Mouse (Mus musculus) hematopoietic stem cell, adult 5-6 weeks (primary cell): ENCODE data around the gene Pxdc1. TPM values are rescaled to one million over a fixed set of nuclear protein-coding genes. Genes with fewer than 3 reads are reported as not detected.

ENCODE experiments used
- ATAC-seq, 2 experiments: fragments of 125-278 bp in 1 of 2; replicated peaks in 1 of 2; 2 replicates each; pipeline ENCODE4 v1.8.0; 2016 to 2017; ENCODE audit warnings: inconsistent platforms in 2 of 2, mild to moderate bottlenecking in 2 of 2, moderate number of reproducible peaks in 2 of 2, low read depth in 1 of 2, moderate TSS enrichment in 1 of 2; ENCODE audit not compliant: low FRiP score in 2 of 2, poor library complexity in 2 of 2, severe bottlenecking in 2 of 2, insufficient read depth in 1 of 2, low TSS enrichment in 1 of 2
- total RNA-seq: library from RNA; stranded (forward); fragments of 172-1452, 232-1000 nt; gene quantifications from 2 replicates; pipeline ENCODE4 v1.2.3, GENCODE M21; 2017

The Pxdc1 gene
- total RNA-seq, 1 experiment from 2014 or later: not detected

DNA sequence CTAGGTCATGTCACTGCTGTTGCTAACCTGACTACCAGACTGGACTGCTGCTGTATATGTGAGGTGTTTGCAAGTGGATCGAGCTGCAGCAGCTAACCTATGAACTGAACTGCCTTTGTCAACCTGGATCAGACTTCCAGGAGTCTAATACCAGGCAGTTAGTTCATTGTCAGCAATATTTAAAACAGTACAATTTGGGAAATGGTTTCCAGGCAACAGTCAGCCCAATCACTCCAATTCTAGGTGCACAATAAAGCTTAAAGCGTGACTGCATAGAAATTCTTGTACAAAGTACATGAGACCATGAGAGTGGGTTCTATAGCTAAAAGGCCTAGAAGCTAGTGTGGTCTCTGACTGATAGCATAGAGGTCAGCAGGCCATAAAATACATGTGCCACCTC, 28.9 kb downstream of the Pxdc1 start:
- ATAC-seq: no peak

DNA sequence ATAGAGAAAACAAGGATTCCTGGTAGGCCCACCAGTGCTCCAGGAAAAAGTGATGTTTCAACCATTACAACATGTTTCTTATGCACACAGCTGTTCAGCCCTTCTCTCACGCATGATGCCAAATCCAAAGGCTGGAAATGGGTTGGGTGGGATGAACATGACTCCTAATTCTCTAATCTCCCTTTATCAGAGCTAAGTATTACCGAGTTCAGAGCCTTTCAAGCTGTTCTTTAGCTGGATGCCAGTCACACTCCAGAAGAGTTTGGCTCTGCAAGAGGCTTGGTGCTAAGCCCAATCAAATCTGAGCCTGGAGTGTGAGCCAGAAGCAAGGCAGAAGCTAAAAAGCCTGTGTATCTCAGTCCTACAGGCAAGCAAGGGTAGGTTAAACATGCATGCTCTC, 40.9 kb downstream of the Pxdc1 start:
- ATAC-seq: no peak

DNA sequence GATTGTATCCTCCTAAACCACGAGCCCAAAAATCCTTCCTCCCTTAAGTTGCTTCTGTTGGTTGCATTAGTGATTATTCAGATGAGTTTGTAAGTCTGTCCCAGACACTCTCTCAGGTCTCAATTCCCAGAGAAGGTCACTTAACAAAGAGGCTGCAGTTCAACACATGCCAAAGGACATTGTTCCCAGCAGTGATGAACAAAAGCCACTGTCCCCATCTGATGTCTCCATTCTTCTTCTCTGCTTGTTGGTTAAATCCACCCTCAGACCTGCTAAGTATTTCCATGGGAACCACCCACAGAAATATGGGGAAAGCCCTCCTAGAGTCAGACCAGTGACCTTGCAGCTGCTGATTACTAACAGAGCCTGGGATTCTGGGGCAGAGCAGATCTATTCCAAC, 43.6 kb downstream of the Pxdc1 start:
- no peak for ATAC-seq

DNA sequence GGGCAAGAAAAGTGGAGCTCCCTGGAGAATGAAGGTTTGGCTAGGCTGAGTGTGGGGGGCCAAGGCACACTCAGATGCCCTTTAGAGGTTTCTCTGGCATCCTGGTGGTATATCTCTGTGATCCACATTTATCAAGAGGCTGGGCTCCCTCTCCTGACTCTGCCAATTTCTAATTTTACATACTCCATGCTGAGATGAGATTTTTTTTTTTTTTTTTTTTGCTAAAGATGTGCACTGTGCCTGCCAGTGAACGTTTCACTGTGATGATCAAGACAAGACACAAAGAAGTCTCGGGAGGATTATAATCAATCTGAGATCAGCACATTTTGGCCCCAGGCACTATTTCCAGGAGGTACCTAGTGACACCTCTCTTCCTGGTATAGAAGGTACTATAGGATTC, 46.2 kb downstream of the Pxdc1 start:
- no peak for ATAC-seq

DNA sequence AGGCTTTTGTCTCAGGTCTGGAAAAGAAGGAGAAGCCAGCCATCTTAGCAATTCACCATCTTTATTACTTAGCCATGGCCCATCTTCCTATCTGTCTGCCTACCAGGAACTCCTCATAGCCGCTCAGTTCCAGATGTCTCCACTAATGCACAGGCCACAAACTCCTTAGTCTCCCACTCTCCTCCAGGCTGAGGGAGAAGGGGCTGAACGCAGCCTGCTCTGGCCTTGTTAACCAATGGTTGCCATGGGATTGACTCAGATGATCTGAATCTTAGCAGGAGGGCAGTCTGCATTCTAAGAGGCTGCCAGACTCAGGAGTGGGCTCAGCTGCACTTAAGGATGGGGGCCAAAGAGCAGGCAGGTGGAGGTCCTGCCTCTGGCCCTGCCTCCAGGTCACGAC, 47.4 kb downstream of the Pxdc1 start:
- ATAC-seq: no peak

DNA sequence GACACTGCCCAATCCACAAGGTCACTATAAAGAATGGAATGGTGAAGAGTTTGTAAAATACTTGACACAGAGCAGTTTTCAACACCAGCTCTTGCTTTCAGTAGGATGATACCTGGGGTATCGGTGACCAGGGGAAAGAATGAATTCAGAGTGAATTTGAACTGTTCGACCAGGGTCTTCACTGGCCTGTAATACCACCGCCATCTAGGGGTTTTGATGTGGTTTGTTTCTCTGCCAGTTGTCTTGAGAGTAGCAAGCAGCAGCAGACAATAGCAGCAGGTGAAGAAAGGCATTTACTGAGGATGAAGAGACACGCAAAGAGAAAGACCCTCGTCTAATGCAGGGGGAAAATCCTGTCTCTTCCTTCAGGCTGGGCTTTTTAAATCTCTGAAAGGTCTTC, 48.1 kb downstream of the Pxdc1 start:
- no peak for ATAC-seq

DNA sequence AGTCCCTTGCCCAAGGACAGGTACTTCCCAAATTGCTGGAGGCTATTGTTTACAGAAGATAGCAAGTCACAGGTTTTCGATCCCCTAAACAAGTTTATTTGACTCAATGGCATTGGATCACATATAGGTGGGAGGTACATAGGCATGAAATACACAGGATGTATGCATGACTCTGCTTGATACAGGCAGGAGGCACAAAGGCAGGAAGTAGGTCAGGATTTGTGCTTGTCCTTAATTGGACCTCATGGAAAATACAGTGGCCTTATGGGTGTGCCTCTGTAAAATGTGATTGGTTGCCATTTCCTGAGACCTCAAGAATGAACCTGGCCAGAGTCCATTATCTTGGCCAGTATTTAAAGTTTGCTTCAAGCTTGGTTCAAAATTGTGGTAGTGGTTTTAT, 48.9 kb downstream of the Pxdc1 start:
- ATAC-seq: no peak

DNA sequence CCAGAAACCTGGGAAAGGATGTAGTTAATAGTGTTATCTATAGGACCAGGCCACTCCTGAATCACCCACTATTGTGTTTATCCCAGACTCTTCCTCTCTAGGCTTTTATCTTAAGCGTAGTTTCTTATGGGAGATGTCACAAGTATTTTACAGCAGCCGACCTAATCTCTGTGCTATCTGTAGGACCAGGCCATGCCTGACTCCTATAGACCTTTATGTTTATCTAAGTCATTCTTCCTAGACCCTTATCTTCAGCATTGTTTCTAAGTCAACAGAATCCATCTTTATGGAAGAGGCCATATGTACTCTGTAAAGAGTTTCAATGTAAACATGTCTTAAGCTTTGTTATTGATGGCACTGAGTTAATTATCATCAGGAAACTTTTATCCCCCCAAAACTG, 50.5 kb downstream of the Pxdc1 start:
- ATAC-seq: no peak

DNA sequence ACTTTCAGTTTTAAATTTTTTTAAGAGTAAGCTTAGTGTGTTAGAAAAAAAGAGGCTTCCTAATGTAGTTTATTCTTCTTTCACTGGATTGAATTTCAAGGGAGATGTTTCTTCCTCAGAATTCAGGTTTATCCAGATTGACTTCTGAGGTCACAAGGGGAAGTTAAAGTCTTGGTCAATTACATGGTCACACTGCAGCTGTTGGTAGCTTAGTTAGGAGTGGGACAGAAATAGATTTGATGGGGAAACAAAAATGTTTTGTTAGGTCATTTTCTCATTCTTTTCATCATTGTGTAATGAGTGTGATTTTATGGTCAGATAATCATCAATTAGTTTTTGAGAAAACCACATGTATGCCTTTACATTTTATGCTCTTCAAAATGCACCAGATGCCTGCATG, 56.5 kb downstream of the Pxdc1 start:
- ATAC-seq: no peak

Other genes starting within 250 kb of the Pxdc1 start
- not detected in 2 replicates for gene Fam50b, start 81.4 kb upstream of the Pxdc1 start, total RNA-seq
- gene Prpf4b, start 221.8 kb upstream of the Pxdc1 start, total RNA-seq: 184 and 215 TPM in 2 replicates